22 mouse cellular contexts compared by ENCODE assay signal in the genomic region with DNA sequence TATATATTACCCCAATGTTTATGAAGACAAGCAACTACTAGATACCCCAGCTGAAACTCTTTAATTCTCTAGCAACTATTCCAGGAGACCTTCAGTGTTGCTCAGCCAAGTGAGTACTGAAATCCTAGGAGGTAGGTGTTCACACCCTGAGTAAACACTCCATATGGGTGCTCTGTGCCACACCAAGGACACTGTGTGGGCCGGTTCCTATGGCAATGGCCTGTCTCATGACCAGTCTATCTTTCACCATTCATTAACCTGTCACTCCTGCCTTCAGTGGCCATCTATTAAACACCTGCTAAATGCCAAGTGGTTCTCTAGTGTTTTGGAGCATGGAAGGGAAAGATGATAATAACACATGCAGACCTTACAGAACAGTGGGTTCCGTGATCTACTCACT.
DNase-seq lines count a peak whose midpoint lies in the region; ATAC-seq lines count a peak whose summit lies in the region.
"Had no signal": no experiment of that assay in that cellular context is flagged by ENCODE, and none has a peak within 500 bp of the region (broad histone marks: within the 10 kb centered on the region; RNA-seq: fewer than 3 reads in every experiment).

No protein-coding gene starts in this region.

- no peak for DNase-seq in kidney, adult 11 months
- no peak for DNase-seq in intestine, embryonic 14.5 days (ENCODE audit: low spot score)
- DNase-seq in heart, postnatal 14 days, result no peak
- DNase-seq in cerebellum, adult 11 months, result no peak
- DNase-seq: adrenal gland, postnatal 25 days; cerebellum, adult 9-10 months; gastrocnemius, adult 2 months; heart, postnatal 4 days; layer of hippocampus, adult 9-11 months; retina, postnatal 1 day; right cerebral cortex, postnatal 4 days had no signal

- ATAC-seq in kidney, embryonic 16.5 days (ENCODE audit: low FRiP score, low TSS enrichment), result peak; percentile 95
- peak; percentile 64; the same call in 1 of the 2 replicates for ATAC-seq in intestine, embryonic 14.5 days (replicated peaks; ENCODE audit: low FRiP score, low TSS enrichment, low read depth)
- peak; percentile 65; the same call in 1 of the 2 replicates for ATAC-seq in lung, embryonic 16.5 days (ENCODE audit: low read depth)
- peak; percentile 81 for ATAC-seq in stomach, embryonic 15.5 days (ENCODE audit: insufficient read depth, low FRiP score, low read depth)
- ATAC-seq: liver, embryonic 12.5 days had no signal

- H3K36me3 ChIP-seq in kidney, embryonic 16.5 days (ENCODE audit: insufficient read depth, low read length), result no peaks in the 10 kb centered on the region
- H3K36me3 ChIP-seq in intestine, embryonic 14.5 days (ENCODE audit: control insufficient read depth, insufficient read depth, low read length), result no peaks in the 10 kb centered on the region
- no peaks in the 10 kb centered on the region for H3K36me3 ChIP-seq in lung, embryonic 16.5 days (ENCODE audit: control insufficient read depth, insufficient read depth, low read length)
- no peaks in the 10 kb centered on the region for H3K36me3 ChIP-seq in stomach, embryonic 15.5 days
- H3K36me3 ChIP-seq: embryonic facial prominence, embryonic 10.5 days; heart, embryonic 13.5 days; hindbrain, embryonic 15.5 days; limb, embryonic 10.5 days; liver, embryonic 12.5 days; midbrain, embryonic 10.5 days had no signal

- no peak overlapping the region for H3K4me2 ChIP-seq in kidney, embryonic 16.5 days (replicated peaks; ENCODE audit: low read depth, low read length)
- no peak overlapping the region for H3K4me2 ChIP-seq in intestine, embryonic 14.5 days (ENCODE audit: low read length)
- H3K4me2 ChIP-seq in lung, embryonic 16.5 days (ENCODE audit: low read depth, low read length), result no peak overlapping the region
- H3K4me2 ChIP-seq in stomach, embryonic 15.5 days, result no peak overlapping the region
- H3K4me2 ChIP-seq: heart, embryonic 13.5 days; hindbrain, embryonic 15.5 days; liver, embryonic 12.5 days had no signal

- intact Hi-C loops in heart, postnatal 14 days (cut with DNase I), result no loop called here

- no peak overlapping the region for H3K4me3 ChIP-seq in kidney, embryonic 16.5 days (ENCODE audit: low read length)
- H3K4me3 ChIP-seq in intestine, embryonic 14.5 days (ENCODE audit: low read depth, low read length), result no peak overlapping the region
- H3K4me3 ChIP-seq in lung, embryonic 16.5 days (ENCODE audit: low read length), result no peak overlapping the region
- no peak overlapping the region for H3K4me3 ChIP-seq in stomach, embryonic 15.5 days (replicated peaks)
- H3K4me3 ChIP-seq: embryonic facial prominence, embryonic 10.5 days; gastrocnemius, adult 2 months; heart, embryonic 13.5 days; hindbrain, embryonic 15.5 days; limb, embryonic 10.5 days; liver, embryonic 12.5 days; midbrain, embryonic 10.5 days had no signal

- peaks cover 10% of the 10 kb centered on the region for H3K4me1 ChIP-seq in kidney, embryonic 16.5 days (ENCODE audit: insufficient read depth, low read length)
- H3K4me1 ChIP-seq in intestine, embryonic 14.5 days (replicated peaks; ENCODE audit: control insufficient read depth, insufficient read depth, low read length), result no peaks in the 10 kb centered on the region
- no peaks in the 10 kb centered on the region for H3K4me1 ChIP-seq in lung, embryonic 16.5 days (replicated peaks; ENCODE audit: control insufficient read depth, insufficient read depth, low read length)
- no peaks in the 10 kb centered on the region for H3K4me1 ChIP-seq in stomach, embryonic 15.5 days
- H3K4me1 ChIP-seq: liver, embryonic 12.5 days had no signal

- H3K9me3 ChIP-seq in kidney, embryonic 16.5 days (ENCODE audit: low read length), result no peaks in the 10 kb centered on the region
- no peaks in the 10 kb centered on the region for H3K9me3 ChIP-seq in intestine, embryonic 14.5 days (ENCODE audit: control insufficient read depth, low read length)
- no peaks in the 10 kb centered on the region for H3K9me3 ChIP-seq in lung, embryonic 16.5 days (ENCODE audit: control insufficient read depth, low read length)
- no peaks in the 10 kb centered on the region for H3K9me3 ChIP-seq in stomach, embryonic 15.5 days
- H3K9me3 ChIP-seq: embryonic facial prominence, embryonic 10.5 days; heart, embryonic 13.5 days; hindbrain, embryonic 15.5 days; limb, embryonic 10.5 days; liver, embryonic 12.5 days; midbrain, embryonic 10.5 days had no signal

- WGBS in kidney, embryonic 16.5 days, result 49% methylated on average over 2 of the region's 2 CpGs
- WGBS in intestine, embryonic 14.5 days, result 87% methylated on average over 2 of the region's 2 CpGs
- 65% methylated on average over 2 of the region's 2 CpGs for WGBS in lung, embryonic 16.5 days
- WGBS in stomach, embryonic 15.5 days, result 73% methylated on average over 2 of the region's 2 CpGs

- no peak overlapping the region for H3K9ac ChIP-seq in kidney, embryonic 16.5 days (replicated peaks; ENCODE audit: low read length)
- no peak overlapping the region for H3K9ac ChIP-seq in intestine, embryonic 14.5 days (ENCODE audit: low read length)
- H3K9ac ChIP-seq in lung, embryonic 16.5 days (ENCODE audit: low read length), result no peak overlapping the region
- H3K9ac ChIP-seq in stomach, embryonic 15.5 days, result no peak overlapping the region
- H3K9ac ChIP-seq: heart, embryonic 13.5 days; hindbrain, embryonic 15.5 days; liver, embryonic 12.5 days had no signal

- H3K27me3 ChIP-seq in kidney, embryonic 16.5 days (ENCODE audit: insufficient read depth, low read length), result no peaks in the 10 kb centered on the region
- H3K27me3 ChIP-seq in intestine, embryonic 14.5 days (replicated peaks; ENCODE audit: control insufficient read depth, insufficient read depth, low read length), result no peaks in the 10 kb centered on the region
- no peaks in the 10 kb centered on the region for H3K27me3 ChIP-seq in lung, embryonic 16.5 days (ENCODE audit: control insufficient read depth, insufficient read depth, low read depth, low read length)
- no peaks in the 10 kb centered on the region for H3K27me3 ChIP-seq in stomach, embryonic 15.5 days (replicated peaks)
- H3K27me3 ChIP-seq: CH12.LX; heart, embryonic 13.5 days; hindbrain, embryonic 15.5 days; liver, embryonic 12.5 days had no signal

- H3K27ac ChIP-seq in kidney, embryonic 16.5 days (ENCODE audit: low read length), result no peak overlapping the region
- H3K27ac ChIP-seq in intestine, embryonic 14.5 days (ENCODE audit: low read depth), result no peak overlapping the region
- H3K27ac ChIP-seq in lung, embryonic 16.5 days (ENCODE audit: low read length), result no peak overlapping the region
- H3K27ac ChIP-seq in stomach, embryonic 15.5 days, result no peak overlapping the region
- H3K27ac ChIP-seq: embryonic facial prominence, embryonic 10.5 days; gastrocnemius, adult 2 months; heart, embryonic 13.5 days; hindbrain, embryonic 15.5 days; limb, embryonic 10.5 days; liver, embryonic 12.5 days; macrophage; midbrain, embryonic 10.5 days had no signal
